Mouse (Mus musculus): Measurements from ENCODE around the gene Tead1. TPM values are rescaled to one million over a fixed set of nuclear protein-coding genes. Genes with fewer than 3 reads are reported as not detected.

Gene Tead1
- total RNA-seq, 1 experiment from 2014 or later, result 55.9 TPM

DNA sequence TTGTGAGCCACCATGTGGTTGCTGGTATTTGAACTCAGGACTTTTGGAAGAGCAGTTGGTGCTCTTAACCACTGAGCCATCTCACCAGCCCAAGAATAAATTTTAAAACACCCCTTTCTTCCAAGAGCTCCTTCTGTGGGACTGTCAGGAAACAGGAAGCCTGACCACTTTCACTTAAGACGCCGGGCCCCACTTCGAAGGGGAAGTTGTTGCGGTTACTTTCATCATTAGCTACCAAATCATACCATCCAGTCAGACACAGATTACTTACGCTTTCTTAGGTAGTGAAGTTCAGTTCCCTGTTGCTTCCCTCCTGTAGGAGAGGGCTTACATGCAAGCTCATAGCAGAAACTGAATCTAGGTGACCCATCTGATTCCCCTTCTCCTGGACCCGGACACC, 180.8 kb downstream of the Tead1 start:
- no peak for DNase-seq

DNA sequence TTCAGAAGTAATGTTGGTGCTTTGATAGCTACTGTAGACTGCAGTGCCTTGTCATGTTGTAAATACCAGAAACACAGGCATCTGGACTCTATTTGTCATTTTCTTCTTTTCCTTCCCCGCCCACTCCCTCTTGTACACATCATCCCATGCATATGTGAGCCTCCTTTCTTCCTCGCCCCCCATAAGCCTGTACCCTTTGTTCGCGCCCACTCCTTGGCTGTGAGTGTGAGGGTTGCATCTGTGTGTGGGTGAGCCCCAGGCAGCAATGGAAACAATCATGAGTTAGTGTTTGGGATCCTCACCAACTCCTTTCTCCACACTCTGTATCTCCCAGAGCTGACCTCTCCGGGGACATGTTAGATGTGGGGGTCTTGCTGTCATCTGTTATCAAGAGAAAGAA, 183.0 kb downstream of the Tead1 start:
- DNase-seq, result no peak

DNA sequence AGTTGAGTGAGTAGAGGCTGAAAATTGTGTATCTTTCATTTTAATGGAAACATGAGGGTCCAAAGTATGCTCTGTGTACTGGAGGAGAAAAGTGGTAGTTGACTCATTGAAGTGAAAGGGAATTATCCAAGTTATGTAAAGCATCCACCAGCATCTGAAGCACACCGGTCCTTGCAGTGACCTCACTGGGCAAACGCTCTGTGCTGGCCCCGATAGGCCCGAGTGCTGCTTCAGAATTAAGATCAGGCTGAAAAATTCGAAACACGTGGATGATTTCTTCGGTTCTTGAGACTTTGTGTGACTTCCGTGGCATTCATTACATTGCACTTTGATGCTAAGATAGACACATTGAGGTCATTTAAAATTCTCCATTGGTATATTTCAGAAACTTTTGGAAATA, 185.1 kb downstream of the Tead1 start:
- DNase-seq, result no peak

DNA sequence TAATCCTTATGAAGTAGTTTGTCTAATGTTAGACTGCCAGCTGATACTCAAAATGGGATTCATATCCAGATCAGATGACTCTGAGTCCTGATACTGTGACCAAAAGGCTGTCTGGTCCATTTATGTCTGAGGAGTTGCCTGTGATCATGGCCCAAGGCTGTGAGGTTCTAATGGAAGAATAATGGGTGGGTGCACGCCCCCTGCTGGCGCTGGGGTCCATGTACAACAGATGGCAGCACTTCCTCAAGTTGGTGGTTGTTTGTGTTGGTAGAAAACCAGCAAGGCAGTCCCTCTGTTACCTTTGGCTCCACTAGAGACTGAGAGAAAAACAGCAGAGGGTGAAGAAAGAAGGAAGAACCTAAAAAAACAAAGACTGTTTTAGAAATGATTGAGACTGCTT, 186.6 kb downstream of the Tead1 start:
- peak; percentile 70 for DNase-seq

DNA sequence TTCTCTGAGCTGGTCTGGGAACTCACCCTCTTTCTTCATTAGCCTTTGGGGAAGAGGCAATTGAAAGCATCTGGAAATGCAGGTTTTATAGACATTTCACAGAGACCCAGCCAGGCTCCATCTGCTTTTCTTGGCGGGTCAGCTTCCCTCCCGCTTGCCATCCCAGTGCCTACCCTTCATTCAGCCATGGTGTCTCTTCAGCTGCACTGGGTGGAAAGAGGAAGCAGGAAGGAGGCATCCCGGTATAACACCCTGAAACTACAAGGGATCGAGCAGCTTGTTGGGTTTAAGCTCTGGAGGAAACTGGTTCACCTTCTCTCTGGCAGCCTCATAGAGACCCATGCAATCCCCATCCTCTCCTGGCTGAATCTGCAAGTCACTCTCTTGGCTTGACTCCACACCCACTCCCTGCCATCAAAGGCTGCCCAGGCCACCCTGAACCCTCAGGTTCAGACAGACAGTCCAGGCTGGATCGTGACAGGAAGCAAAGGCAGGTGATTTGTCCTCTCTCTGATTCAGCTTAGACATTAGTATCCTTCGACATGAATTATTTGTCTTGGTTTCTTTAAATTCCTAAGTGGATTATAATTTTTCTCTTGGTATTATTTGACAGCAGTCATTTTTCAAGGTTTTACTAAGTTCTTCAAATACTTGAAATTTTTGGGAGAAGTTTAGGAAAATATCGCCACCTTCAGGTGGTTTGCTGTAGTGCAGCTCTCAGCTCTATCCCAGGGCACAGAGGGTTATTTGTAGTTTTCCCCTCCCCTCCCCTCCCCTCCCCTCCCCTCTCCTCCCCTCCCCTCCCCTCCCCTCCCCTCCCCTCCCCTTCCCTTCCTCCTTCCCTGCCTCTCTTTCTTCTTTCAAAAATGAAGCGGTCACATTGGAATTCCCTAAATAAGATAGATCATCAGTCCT, 189.7 kb downstream of the Tead1 start:
- DNase-seq, result peak; percentile 47

DNA sequence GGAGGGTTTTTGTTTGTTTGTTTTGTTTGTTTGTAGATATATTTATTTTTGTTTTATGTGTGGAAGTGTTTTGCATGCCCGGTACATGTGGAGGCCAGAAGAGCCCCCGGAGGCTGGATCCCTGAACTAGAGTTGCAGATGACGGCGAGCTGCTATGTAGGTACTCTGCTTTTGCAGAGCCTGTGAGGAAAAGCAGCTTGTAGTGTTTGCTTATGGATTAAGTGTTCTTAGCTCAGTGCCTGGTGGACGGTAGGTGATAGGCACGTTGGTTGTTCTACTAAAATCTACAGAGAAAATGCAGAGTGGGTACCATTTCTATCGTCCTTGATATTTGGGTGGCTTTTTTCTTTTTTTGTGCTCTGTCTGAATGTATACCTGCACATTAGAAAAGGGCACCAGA, 192.6 kb downstream of the Tead1 start:
- no peak for DNase-seq

DNA sequence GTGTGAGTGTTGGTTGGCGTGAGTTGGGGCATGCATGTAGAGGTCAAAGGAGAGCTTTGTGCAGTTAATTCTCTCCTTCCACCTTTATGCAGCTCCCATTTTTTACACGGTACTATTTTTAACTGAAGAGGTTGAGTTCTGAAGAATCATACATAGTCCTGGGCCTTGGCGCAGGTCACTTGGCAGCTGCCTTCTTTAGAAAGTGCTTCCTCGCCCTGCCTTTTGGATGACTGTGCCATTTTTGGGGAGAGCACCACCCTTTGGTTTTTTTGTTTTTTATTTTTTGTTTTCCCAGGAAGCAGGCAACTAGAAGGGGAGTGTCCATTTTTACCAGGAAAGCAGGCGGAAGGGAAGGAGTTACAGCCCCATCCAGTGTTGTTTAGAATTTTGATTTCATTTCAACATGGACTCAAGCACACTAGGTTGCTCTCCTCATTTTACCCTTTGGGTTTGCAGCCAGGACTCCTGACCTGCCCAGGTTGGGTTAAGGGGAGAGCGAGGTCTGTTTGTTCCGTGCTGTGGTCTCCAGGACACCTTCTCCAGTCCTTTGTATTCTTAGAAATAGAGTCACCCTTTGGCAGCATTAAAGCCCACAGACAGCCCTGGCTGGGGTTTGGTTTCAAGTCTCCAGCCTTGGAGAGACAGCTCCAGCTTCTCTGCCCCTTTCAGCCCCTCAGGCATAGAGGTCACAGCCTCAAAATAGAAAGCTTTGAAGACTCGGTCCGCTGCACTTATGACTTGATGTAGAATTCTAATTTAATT, 193.5 kb downstream of the Tead1 start:
- no peak for DNase-seq

DNA sequence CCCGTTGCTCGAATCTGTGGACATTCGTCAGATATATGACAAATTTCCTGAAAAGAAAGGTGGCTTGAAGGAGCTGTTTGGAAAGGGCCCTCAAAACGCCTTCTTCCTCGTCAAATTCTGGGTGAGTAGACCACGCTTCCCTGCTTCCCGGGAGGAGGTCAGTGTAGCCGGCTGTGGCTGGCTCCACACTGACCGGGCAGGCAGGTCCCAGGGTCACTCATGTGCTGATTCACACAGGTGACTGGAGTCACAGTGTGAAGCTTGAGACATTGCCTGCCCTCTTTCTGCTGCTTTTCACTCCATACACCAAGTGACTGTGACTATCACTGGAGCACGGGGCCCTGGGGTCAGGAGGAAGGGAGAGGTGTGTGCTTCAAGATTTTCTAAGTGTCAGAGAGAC, 197.0 kb downstream of the Tead1 start:
- DNase-seq, result no peak

DNA sequence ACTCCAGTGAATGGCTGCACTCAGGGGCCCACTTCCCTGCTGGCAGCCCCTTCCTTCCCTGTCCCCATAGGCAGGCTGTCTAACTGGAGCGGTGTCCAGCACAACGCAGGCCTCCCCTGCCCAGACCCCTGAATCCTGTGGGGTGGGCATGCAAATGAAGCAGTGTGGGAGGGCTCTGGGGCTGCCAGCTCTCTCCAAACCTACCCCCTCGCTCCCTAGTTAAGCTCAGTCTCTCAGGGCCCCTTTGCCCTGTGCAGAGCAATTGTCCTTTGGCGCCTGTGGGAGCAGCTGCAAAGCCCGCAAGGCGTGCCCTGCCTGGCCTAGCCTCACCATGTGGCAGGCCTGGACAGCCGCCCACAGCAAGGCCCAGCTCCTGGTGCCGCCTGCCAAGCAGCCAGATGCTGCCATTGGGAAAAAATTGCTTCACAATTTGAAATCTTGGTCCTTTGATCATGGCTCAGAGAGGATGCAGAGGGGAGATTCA, 204.7 kb downstream of the Tead1 start:
- peak; percentile 72 for DNase-seq

DNA sequence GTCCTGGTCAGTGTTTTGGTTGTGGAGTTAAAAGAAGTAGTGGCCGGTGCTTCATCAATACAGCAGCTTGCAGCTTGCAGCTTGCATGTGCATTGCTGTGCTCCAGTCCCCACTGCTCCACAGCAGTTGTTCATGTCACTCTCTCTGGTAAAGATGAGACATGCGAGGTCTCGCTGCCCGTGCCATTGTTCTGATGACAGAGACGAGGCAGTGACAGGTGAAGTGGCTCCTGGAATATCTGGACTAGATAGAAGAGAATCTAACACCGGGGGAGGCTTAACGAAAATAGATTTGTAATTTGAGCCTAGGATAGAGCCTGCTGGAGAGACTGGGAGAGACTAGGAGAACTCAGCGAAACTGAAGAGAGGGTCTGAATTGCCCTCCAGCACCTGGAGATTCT, 206.4 kb downstream of the Tead1 start:
- no peak for DNase-seq

DNA sequence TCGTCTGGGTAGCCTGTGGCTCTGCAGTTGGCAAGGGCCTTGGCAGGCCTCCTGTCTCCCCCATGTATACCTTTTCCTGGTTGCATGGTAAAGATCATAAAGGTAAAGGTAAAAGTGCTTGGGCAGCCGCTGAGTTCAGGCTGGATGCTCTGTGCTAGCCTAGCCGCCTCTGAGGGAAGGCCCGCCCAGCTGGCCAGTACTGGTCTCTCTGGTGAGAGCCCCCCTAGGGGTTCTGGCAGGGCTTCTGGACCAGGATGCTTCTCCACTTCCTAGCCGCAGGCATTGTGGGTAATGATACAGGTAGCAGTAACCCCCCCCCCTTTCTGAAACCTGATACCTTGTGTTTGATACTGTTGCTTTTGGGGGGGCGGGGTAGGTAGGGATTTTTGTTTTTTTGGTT, 212.8 kb downstream of the Tead1 start:
- DNase-seq, result no peak

DNA sequence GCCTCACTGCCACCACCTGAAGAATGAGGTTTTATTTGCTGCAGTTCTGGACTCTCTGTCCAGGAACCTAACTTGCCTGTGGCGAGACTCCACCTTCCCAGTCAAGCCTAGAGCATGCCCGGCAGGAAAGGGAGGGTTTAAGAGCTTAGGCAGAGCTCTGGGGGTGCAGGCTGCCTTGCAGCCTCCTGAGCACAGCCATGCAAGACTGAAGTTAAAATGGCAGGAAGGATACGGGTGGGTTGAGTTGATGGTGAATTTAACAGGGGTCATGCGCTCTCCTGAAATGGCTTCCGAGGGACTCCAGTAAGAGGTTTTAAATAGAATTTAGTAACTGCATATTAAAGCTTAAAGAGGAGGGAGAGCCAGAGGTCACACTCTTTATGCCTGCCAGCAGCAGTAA, 213.5 kb downstream of the Tead1 start:
- no peak for DNase-seq

DNA sequence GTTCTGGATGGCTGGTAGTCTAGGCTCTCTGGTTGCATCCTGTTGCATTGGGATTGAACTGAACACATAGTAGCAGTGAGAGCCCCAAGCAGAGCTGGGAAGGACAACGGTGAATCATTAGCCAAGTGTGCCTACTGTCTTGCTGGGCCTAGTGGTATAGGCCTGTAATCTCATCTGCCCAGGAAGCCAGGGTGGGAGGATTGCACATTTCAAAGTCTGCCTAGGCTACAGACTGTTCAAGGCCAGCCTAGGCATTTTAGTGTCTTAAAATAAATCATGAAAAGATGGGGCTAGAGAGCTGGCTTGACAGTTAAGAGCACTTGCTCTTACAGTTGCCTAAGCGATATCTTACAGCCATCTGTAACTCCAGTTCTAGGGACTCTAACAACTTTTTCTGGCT, 217.2 kb downstream of the Tead1 start:
- DNase-seq, result peak; percentile 16

DNA sequence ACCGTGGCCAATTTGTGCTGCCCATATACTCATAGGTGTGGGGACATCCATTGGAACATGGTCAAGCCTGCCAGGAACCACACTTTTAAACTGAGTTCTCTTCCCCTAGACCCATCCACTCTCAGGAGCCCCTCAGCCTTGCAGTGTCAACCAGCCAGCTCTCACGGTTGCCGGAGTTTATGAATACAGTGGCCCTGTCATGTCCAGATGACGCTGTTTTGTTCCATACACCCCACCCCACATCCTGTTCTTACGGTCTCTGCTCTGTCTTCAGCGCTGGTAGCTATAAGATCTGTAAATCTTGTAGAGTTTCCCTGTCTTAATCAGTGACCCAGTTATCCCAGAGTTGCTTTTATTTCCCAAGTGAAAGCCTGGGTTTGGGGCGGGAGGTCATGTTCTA, 222.6 kb downstream of the Tead1 start:
- no peak for DNase-seq

DNA sequence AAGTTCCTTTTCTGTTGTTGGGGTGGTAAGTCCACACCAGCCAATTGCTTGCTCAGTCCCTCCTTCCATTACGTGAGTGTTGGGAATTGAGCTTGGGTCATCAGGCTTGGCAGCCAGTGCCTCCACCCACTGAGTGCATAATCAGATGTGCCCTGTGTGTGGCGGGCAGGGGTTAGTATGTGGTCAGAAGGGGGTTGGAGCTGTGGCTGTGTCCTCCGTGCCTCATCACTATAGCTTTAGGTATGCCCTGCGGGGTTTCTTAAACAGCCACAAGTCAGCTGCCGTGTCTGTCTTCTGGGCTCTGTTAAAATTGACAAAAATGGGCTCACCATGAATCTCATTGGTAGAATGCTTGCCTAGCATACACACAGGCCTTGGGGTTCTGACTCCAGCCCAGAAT, 227.7 kb downstream of the Tead1 start:
- DNase-seq, result no peak

DNA sequence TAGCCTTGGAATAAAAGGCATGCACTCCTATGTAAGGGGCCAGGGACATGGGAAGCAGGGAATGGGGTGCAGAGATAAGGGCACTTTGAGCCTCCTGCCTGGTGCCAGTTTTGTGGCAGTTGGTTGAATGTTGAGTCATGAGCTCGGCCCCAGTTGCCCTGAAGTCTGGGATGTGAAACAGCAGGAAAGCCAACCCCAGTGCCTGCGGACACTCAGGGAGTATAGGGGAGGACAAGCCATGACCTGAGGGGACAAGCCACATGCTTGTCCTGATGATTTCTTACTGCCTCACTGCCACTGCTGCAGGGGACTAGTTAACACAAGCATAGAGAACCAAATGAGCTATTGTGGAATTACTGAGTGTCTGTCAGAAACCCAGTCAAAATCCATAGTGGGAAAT, 228.3 kb downstream of the Tead1 start:
- peak; percentile 13 for DNase-seq

DNA sequence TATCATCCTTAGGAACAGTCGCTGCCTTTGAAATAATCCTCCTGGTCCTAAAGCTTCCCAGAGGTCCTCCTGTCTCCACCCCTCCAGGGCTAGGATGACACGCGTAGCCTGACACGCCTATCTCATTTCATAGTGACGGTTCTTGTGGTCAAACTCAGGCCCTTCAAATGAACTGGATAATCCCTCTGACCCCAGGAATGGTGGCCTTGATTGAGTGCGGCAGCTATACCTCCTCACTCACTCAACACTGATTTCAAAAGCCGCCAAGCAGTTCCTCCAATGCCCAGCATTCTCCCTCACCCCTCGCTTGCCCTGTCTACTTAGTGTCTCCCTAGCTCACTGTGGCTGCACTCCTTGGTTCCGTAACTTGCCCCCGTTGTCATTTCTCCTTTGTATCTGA, 230.0 kb downstream of the Tead1 start:
- DNase-seq, result no peak

DNA sequence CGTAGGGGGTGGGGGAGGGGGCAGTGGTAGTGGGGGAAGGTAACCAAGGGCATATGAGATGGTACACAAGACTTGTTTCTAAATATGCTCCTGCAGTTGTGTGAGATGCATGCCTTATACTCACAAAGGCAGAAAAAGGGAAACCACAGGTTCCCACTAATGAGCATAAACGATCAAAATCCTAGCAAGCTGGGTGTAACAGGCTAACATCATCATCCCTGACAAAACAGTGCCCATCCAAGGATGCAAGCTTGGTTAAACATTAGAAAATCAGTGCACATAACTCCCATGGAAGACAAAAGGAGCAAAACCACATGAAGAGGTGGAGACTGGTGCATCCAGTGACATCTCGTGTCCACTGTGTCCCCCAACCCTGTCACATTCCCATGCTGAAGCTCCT, 233.9 kb downstream of the Tead1 start:
- DNase-seq, result no peak

DNA sequence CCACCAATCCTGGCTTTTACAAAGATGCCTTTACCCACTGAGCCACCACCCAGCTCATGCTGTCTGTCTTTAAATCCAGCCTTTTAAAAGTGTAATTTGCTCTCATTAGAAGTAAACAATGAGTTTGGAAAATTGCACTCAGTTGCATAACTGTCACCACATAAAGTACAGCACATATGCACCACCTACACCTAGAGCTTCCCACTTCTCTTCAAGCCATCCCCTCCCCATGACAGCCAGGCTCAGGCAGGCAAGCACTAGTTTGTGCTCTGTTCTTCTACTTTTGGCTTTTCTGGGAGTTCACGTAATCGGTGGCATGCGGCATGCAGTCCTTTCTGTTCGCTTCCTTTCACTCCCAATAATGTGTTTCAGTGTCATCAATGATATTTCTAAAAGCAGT, 236.5 kb downstream of the Tead1 start:
- no peak for DNase-seq

DNA sequence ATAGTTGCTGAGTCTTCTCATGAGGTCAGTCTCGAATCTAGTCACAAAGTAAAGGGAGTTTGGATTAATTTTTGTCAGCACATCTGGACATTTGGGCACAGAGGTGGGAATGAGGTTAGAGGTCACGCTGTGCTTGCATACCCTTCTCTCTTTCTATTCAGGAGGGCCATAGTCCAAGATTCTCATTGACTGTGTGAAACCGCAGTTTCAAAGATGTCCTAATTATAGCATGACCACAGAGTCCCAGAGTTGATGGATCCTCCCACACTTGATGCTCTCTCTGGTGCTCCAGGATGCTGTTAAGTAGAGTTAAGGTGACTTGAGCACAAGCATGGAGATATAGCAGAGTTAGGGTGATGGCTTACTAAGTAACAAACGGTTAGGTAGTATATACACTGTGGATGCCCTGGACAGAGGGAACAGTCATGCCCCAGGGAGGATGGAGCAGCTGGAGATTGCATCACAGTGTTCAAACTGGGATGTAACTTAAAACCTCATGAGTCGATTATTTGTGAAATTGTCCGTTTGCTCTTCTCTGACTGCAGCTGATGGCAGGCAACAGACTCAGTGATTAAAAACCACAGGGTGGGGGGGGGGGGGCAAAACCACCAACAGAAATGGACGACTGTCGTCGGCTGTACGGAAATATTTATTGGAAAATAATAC, 238.6 kb downstream of the Tead1 start:
- DNase-seq, result no peak

DNA sequence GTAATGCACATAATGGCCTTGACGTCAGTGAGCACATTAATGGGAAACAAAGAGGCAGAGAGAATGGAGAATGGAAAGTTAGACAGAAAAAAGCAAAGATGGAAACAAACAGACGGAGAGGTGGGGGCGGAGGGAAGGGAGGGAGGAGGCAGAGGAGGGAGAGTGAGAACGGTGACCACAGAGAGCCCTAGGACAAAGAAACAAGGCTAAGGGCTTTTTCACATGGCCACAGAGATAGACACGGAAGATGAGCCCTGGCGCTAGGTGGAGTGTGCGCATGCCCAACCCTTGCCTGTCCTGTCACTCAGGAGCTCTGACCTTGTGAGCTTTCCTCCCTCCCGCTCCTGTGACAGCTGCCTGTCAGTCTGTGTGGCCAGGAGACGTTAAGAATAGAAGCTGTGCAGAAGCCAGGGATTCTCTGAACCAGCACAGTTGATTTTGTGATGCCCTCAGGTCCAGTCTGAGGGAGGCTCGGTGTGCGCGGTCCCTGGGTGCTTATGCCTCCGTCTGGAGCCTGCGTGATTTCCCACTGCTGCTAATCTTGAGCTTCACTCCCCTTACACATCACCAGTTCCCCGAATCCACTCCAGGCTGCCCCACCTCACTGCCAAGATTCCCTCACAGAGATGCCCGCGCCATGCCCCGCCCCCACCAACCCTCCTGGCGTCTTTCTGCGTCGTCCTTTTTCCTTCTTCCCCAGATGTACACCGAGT, 239.3 kb downstream of the Tead1 start:
- peak; percentile 65 for DNase-seq

DNA sequence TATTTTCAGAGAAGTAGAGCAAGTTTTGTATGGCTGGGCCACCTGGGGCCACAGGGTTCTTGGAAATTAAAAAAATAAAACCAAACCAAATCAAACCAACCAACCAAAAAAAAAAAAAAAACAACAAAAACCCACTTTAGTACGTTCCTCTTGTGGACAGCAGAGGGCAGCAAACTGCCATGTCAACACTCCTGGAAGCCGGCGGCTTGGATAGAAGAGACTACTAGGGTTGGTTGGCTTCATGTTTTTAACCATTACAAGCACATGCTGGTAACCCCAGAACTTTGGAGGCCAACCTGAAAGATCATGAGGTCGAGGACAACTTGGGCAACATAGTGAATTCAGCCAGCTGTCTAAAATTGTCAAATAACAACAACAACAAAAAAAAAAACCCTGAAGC, 240.7 kb downstream of the Tead1 start:
- peak; percentile 62 for DNase-seq
